Comparison of ENCODE assay signal across 8 mouse cellular contexts in genomic region chr8:111032916-111033315, GRCm38 (mm10). TPM values are rescaled to one million over a fixed set of nuclear protein-coding genes. Genes with fewer than 3 reads are reported as not detected.
DNase-seq lines count a peak whose midpoint lies in the region; ATAC-seq lines count a peak whose summit lies in the region.

Gene Aars, plus strand, starts transcription at chr8:111033144.

- peaks cover 8% of the 10 kb centered on the region; the same call in 1 of the 2 replicates for H3K36me3 ChIP-seq in limb, embryonic 11.5 days (ENCODE audit: control insufficient read depth, insufficient read depth, low read length)

- H3K27me3 ChIP-seq in limb, embryonic 11.5 days (ENCODE audit: control insufficient read depth, insufficient read depth, low read length) = no peaks in the 10 kb centered on the region

- H3K9ac ChIP-seq in limb, embryonic 11.5 days (ENCODE audit: low read length) = peak within 1 kb of the TSS; percentile 75

- 97% methylated on average over 7 of the region's 7 CpGs for WGBS in limb, embryonic 11.5 days

- peak within 1 kb of the TSS; percentile 68 for H3K4me2 ChIP-seq in limb, embryonic 11.5 days (ENCODE audit: low read depth, severe bottlenecking)

- ATAC-seq in erythroblast, adult 5-6 weeks (replicated peaks; ENCODE audit: low FRiP score, poor library complexity, severe bottlenecking) = no peak
- ATAC-seq in limb, embryonic 11.5 days (ENCODE audit: insufficient number of reproducible peaks, low FRiP score, low TSS enrichment, low read depth) = no peak
- ATAC-seq in neutrophil, adult 5-6 weeks (ENCODE audit: extremely low read depth, insufficient number of reproducible peaks, low FRiP score, poor library complexity, severe bottlenecking) = no peak

- H3K9me3 ChIP-seq in limb, embryonic 11.5 days (ENCODE audit: control insufficient read depth, low read length) = no peaks in the 10 kb centered on the region

- intact Hi-C loops in heart, postnatal 14 days (cut with DNase I) = no loop called here

- DNase-seq in urinary bladder, adult 2 months (ENCODE audit: low spot score) = no peak
- DNase-seq in urinary bladder, postnatal 36 days (ENCODE audit: low spot score in 2 of 2) = no peak
- DNase-seq in heart, postnatal 14 days = no peak
- no peak for DNase-seq in limb, embryonic 11.5 days (ENCODE audit: low spot score)
- no peak for DNase-seq in T-cell, adult 2 months (ENCODE audit: low spot score)
- DNase-seq in urinary bladder, postnatal 25 days (ENCODE audit: low spot score) = no peak

- peak within 1 kb of the TSS; percentile 67 for H3K4me3 ChIP-seq in limb, embryonic 11.5 days (ENCODE audit: low read depth, low read length)

- H3K27ac ChIP-seq in limb, embryonic 11.5 days (replicated peaks; ENCODE audit: low read depth, low read length) = peak within 1 kb of the TSS; percentile 68

- H3K4me1 ChIP-seq in limb, embryonic 11.5 days (ENCODE audit: control insufficient read depth, insufficient read depth, low read length) = peaks cover 8% of the 10 kb centered on the region

RNA-seq across cellular contexts. Expression of gene Aars, which starts in this region (rescaled TPM):
- 30.3 and 31.7 TPM in 2 replicates for polyA plus RNA-seq in urinary bladder, adult 2 months (2012; rRNA removed)
- 12.3 and 23.1 TPM in 2 replicates for total RNA-seq in erythroblast, adult 5-6 weeks (2015; ENCODE audit: low replicate concordance)
- 35.3 and 49.5 TPM in 2 replicates for total RNA-seq in erythroblast, adult 5-6 weeks (2017; ENCODE audit: low replicate concordance)
- 10 to 100 TPM; 31.8 to 32.9 TPM for total RNA-seq in heart, postnatal 14 days (2021)
- 66.1 and 78.4 TPM in 2 replicates for polyA plus RNA-seq in limb, embryonic 11.5 days (2014; fragmentation: Nextera tagmentation; extraction: Ambion mirVana)
- total RNA-seq in neutrophil, adult 5-6 weeks (2017) = 19.9 and 25.2 TPM in 2 replicates
